Mouse (Mus musculus) thymus, adult 2 months (tissue): ENCODE results near the gene Grxcr1. TPM values are rescaled to one million over a fixed set of nuclear protein-coding genes. Genes with fewer than 3 reads are reported as not detected.

Source experiments
- DNase-seq: peaks from one replicate; pipeline ENCODE4 v3.0.0; 2021
- H3K27ac ChIP-seq: fragments of 200-500 bp; 2 replicates; pipeline ENCODE4 v1.5.1; 2012; ENCODE audit warnings: low read length, control low read depth; ENCODE audit not compliant: control insufficient read depth, insufficient read depth
- H3K27me3 ChIP-seq: fragments of 200-500 bp; 2 replicates; pipeline ENCODE4 v1.6.1; 2012; ENCODE audit warnings: mild to moderate bottlenecking, low read length, moderate library complexity, mixed read lengths; ENCODE audit not compliant: control insufficient read depth, insufficient read depth
- H3K36me3 ChIP-seq: fragments of 200-500 bp; 2 replicates; pipeline ENCODE4 v1.6.1; 2012; ENCODE audit warnings: mild to moderate bottlenecking, low read length, moderate library complexity; ENCODE audit not compliant: control insufficient read depth, insufficient read depth
- H3K4me1 ChIP-seq: fragments of 200-500 bp; replicated peaks from 2 replicates; pipeline ENCODE4 v1.6.1; 2012; ENCODE audit warnings: low read length; ENCODE audit not compliant: control insufficient read depth, insufficient read depth
- H3K4me3 ChIP-seq: fragments of 200-500 bp; 2 replicates; pipeline ENCODE4 v1.5.1; 2012; ENCODE audit warnings: mild to moderate bottlenecking, low read length, control low read depth, moderate library complexity; ENCODE audit not compliant: control insufficient read depth, insufficient read depth
- CTCF ChIP-seq: fragments of 200-500 bp; IDR thresholded peaks from 2 replicates; pipeline ENCODE4 v1.5.1; 2012; ENCODE audit warnings: mild to moderate bottlenecking, control low read depth, low read length, moderate library complexity, borderline replicate concordance; ENCODE audit not compliant: control insufficient read depth, poor library complexity, insufficient read depth; ENCODE audit errors: extremely low read depth
- POLR2A ChIP-seq: fragments of 200-500 bp; IDR thresholded peaks from 2 replicates; pipeline ENCODE4 v1.6.1; 2012; ENCODE audit warnings: mild to moderate bottlenecking, low read length, control low read depth, moderate library complexity; ENCODE audit not compliant: control insufficient read depth, poor library complexity, insufficient read depth; ENCODE audit errors: extremely low read depth
- WGBS: fragments of 180-500 bp; shearing (Covaris S2); methylation state at CpG from one replicate; pipeline ENCODE4 v1.1.7; 2018; 5-methylcytosine and 5-hydroxymethylcytosine counted together
- polyA plus RNA-seq: library from polyadenylated mRNA; depleted of rRNA; stranded (reverse); fragments of >200 nt; gene quantifications from 2 replicates; pipeline ENCODE4 v1.2.3, GENCODE M21; 2012

Grxcr1 gene
- polyA plus RNA-seq, 1 experiment = not detected

- TF ChIP-seq POLR2A = no peak
- no peak for TF ChIP-seq CTCF
- no peak for DNase-seq
- WGBS = 56% methylated on average over 6 of the region's 6 CpGs
- H3K27me3 ChIP-seq = no peaks in the 10 kb centered on the region
- H3K27ac ChIP-seq = no peak overlapping the region
- no peaks in the 10 kb centered on the region for H3K36me3 ChIP-seq
- no peaks in the 10 kb centered on the region for H3K4me1 ChIP-seq
- H3K4me3 ChIP-seq = no peak overlapping the region
These were observed 80.9 kb downstream of the Grxcr1 start for GRCm38 (mm10) chr5:68112430-68113036.

- Histone ChIP-seq H3K27ac (no peak overlapping the region), H3K4me3 (no peak overlapping the region), H3K27me3 (no peaks in the 10 kb centered on the region), H3K4me1 (no peaks in the 10 kb centered on the region), H3K36me3 (no peaks in the 10 kb centered on the region)
- no peak for TF ChIP-seq CTCF
- TF ChIP-seq POLR2A = no peak
- WGBS = 49% methylated on average over 2 of the region's 2 CpGs
- DNase-seq = no peak
These were observed 89.2 kb downstream of the Grxcr1 start for GRCm38 (mm10) chr5:68120880-68121279.

GRCm38 (mm10) chr5:68122883-68123282 lies 91.2 kb downstream of the Grxcr1 start:
- 87% methylated on average over 3 of the region's 3 CpGs for WGBS
- no peak for DNase-seq
- H3K4me3 ChIP-seq = no peak overlapping the region
- no peak overlapping the region for H3K27ac ChIP-seq
- no peaks in the 10 kb centered on the region for H3K27me3 ChIP-seq
- H3K36me3 ChIP-seq = no peaks in the 10 kb centered on the region
- TF ChIP-seq CTCF (no peak), POLR2A (no peak)
- no peaks in the 10 kb centered on the region for H3K4me1 ChIP-seq

GRCm38 (mm10) chr5:68125478-68125877 lies 93.8 kb downstream of the Grxcr1 start:
- TF ChIP-seq POLR2A (no peak), CTCF (no peak)
- no peak overlapping the region for H3K4me3 ChIP-seq
- H3K27me3 ChIP-seq = no peaks in the 10 kb centered on the region
- WGBS = 98% methylated on average over 1 of the region's 1 CpGs
- no peaks in the 10 kb centered on the region for H3K4me1 ChIP-seq
- no peak for DNase-seq
- H3K27ac ChIP-seq = no peak overlapping the region
- no peaks in the 10 kb centered on the region for H3K36me3 ChIP-seq

GRCm38 (mm10) chr5:68128421-68128820 lies 96.8 kb downstream of the Grxcr1 start:
- DNase-seq = no peak
- Histone ChIP-seq H3K4me1 (no peaks in the 10 kb centered on the region), H3K36me3 (no peaks in the 10 kb centered on the region), H3K27me3 (no peaks in the 10 kb centered on the region), H3K4me3 (no peak overlapping the region), H3K27ac (no peak overlapping the region)
- no peak for TF ChIP-seq CTCF
- TF ChIP-seq POLR2A = no peak
- WGBS = 11% methylated on average over 4 of the region's 4 CpGs

- 81% methylated on average over 3 of the region's 3 CpGs for WGBS
- DNase-seq = no peak
- no peak overlapping the region for H3K4me3 ChIP-seq
- H3K27me3 ChIP-seq = no peaks in the 10 kb centered on the region
- no peaks in the 10 kb centered on the region for H3K36me3 ChIP-seq
- no peak overlapping the region for H3K27ac ChIP-seq
- H3K4me1 ChIP-seq = no peaks in the 10 kb centered on the region
- TF ChIP-seq CTCF (no peak), POLR2A (no peak)
These were observed 97.4 kb downstream of the Grxcr1 start for GRCm38 (mm10) chr5:68128821-68129608.

GRCm38 (mm10) chr5:68146818-68147217 lies 115.2 kb downstream of the Grxcr1 start:
- TF ChIP-seq CTCF (no peak), POLR2A (no peak)
- no peaks in the 10 kb centered on the region for H3K36me3 ChIP-seq
- H3K4me1 ChIP-seq = no peaks in the 10 kb centered on the region
- WGBS = 77% methylated on average over 1 of the region's 1 CpGs
- no peak for DNase-seq
- no peaks in the 10 kb centered on the region for H3K27me3 ChIP-seq
- no peak overlapping the region for H3K27ac ChIP-seq
- H3K4me3 ChIP-seq = no peak overlapping the region
